Mouse (Mus musculus) right cerebral cortex, adult 18-20 months (tissue): ENCODE measurements around the gene Zfp27.

Source experiments
- DNase-seq: peaks from one replicate; pipeline ENCODE4 v3.0.0; 2022; ENCODE audit warnings: mixed read lengths

The Zfp27 gene

DNA sequence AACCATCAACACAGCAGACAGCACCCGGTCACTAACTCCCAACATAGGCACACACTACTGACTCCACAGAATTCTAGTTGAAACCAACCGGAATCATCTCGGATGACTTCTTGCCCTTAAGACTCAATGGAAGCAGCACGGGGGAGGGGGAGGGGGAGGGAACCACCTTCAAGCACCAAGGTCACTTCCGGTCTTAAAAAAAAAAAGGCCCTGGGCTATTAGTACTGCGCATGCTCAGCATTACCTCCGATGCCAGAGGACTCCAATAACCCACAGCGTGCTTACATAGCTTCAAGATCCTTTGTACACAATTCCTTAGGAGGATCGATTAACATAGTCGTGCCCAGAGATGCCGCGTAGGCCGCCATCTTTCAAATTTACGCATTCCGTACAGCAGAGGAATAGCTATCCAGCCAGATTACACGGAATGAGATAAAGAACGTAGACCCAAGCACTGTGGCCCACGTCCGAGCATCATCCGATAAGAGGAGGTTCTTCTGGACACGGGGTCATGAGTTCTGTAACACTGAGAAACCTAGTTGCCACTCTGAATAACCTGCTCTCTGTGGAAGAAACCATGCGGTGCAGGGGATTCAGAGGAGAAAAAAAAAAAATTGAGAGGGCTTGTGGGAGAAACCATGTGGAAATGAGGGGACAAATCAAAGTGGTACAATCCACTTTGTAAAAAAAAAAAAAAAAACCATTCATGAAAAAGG is at the start of gene Zfp27:
Gene Zfp27 (minus strand): TSS at position 607 of the 716 bp plus-strand sequence.
- peak; percentile 85 for DNase-seq

DNA sequence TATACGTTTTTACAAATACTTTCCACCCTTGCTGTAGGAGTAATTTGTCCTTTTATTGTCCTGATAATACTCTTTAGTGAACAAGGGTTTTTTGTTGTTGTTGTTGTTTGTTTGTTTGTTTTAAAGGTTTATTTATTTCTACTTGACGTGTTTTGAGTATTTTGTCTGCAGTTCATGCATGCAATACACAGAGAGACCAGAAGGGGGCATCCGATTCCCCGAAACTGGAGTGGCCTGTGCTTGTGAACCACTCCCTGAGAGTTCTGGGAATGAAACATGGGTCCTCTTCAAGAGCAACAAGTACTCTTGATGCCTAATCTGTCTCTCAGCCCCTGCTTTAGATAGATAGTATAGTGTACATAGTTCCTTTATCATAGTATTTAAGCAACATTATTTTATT is 48.4 kb upstream of the Zfp27 start:
- no peak for DNase-seq

DNA sequence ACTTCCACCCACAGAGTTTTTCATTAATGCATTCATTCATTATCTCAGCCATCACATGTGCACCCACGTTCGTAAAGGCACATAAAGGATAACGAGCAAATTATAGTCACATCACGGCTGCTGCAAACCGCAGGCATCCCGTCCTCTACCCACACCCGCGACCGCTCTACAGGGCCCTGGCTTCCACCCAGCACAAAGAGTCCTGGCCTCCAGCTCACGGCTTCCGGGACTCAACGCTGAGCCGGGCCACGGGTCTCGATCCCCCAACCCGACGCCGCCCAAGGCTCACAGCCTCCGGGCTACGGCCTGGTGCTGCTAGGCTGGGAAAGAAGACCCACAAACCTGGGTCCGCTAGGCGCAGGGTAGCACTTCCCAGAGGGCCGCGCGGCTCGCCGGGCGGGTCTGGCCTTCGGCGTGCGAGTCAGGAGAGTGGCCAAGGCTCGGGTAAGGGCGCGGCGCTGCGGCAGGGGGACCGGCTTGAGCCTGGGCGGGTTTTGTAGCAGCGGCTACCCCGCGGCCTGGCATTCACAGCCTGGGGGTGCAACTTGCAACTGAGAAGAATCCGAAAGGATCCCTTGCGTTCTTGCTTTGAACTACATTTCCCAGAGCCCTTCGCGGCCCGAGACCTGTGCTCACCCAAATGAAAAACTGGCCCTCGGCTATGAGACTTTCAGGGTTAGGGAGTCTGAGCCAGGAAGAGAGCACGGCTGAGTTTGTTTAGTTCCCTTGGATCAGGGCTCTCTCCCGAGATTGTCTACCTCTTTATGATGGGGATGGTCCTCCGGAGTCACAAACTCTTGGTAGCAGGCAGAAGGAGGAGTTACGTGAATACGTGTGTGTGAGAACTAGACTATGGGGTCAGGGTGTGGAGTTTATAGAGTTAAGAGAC is 47.4 kb upstream of the Zfp27 start, which contains the start of gene Zfp74:
Gene Zfp74 (minus strand): TSS at position 577 of the 889 bp plus-strand sequence.
- DNase-seq: peak; percentile 82

DNA sequence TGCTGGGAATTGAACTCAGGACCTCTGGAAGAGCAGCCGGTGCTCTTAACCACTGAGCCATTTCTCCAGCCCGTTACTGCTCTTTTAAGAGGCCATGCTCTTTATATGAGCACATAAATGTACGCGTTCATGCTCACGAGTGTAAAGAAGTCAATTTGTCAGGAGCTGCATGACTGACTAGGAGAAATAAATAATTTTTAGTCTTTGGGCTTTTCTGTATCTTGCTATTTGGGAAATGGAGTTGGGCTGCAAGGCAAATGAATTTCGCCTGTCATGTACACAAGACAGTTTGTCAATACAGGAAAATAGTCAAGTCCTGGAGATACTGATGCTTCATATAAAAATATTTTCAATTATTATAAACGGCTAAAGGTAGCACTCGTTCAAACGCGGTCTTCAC is 46.7 kb upstream of the Zfp27 start:
- DNase-seq: no peak

DNA sequence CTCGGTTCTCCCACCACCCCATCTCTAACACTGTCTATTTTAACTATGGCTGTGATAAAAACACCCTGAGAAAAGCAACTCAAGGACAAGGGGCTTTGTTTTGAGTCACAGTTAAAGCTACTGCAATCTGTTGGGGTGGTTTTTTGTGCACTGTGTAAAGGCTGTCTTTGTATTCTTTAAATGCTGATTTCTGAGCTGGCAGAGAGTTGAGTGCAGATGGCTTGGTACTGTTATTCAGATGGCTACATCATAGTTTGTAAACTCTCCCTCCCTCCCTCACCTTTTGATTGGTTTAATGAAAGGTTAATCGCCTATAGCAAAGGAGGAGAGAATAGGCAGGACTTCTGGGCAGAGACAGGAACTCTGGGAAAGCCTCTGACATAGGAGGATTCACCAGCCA is 37.8 kb upstream of the Zfp27 start:
- no peak for DNase-seq

DNA sequence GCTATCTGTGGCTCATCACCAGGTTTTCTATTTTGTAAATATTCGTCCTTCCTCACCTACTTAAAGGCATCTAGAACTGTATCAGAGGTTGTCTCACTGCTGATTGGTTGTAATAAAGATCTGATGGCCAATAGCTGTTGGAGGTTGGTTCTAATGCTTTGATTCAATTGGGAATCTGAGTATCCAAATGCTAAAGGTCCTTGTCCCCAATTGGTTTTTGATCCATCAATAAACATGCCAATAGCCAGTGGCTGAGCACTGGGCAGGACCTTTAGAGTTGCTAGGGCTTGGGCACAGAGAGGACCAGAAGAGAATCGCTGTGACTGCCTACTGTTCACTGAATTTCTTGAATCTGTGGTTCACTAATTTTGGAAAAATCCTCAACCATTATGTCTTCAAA is 37.3 kb upstream of the Zfp27 start:
- DNase-seq: no peak

DNA sequence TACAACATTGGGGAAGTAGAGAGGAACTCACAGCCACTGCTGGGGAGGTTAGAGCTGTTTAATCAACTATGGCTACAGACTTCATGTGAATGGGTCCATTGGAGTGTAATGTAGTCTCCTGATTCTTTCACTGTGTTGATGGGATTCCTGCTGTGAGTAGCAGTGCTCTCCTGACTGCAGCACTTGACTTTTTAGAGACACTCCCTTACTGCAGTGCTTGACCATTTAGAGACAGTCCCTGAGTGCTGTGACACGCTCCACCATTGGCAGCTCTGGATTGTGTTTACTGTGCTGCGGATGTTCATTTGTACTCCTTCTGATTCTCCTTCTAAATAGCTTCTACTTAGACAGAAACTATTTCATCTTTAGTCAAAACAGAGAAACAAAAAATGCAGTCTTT is 36.4 kb upstream of the Zfp27 start:
- DNase-seq: no peak

DNA sequence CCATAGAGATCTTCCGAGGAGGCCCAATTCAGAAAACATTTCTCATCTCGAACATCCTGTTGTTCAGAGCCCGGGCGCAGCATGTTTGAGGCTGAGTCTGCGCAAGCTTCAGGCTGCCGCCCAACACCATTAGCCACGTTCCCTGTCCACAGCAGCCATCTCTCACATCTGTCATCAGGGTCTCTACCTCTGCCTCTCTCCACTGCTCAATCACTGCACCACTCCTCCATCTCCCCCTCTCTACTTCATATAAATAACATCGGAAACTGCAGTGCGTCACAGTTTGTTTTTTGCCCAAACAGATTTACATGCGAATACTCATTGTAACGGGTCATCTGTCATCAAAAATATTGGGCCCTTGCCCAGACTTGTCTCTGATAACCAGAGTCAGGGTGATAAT is 34.7 kb upstream of the Zfp27 start:
- DNase-seq: no peak

DNA sequence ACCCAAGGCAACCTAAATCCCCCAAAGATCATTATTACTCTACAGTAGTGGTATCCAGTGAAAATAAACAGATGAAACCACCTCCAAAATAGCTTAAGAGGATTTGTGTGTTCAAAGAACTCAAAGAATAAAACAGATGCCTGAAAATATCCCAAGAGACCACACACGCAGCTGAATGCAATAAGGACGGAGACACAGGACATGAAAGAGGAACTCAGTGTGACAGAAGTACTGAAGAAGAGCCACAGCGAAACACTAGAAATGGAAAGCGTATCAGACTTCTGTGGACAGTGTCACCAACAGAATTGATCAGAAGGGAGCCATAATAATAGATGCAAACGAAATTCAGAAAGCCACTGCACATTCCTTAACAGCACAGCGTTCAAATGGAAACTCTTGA is 32.5 kb upstream of the Zfp27 start:
- DNase-seq: no peak

DNA sequence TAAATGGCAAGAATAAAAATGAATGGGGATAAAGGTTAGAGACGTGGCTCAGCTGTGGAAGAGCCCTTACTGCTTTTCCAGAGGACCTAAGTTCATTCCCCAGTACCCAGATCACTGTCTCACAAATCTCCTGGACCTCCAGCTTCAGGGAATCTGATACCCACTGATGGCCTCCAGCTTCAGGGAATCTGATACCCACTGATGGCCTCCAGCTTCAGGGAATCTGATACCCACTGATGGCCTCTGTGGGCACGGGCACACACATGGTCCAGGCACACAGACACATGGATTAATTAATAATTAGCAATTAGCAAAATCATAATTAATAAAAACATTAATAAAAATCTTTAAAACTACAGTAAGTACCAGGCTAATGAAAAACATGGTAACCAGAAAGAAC is 16.4 kb upstream of the Zfp27 start:
- no peak for DNase-seq

DNA sequence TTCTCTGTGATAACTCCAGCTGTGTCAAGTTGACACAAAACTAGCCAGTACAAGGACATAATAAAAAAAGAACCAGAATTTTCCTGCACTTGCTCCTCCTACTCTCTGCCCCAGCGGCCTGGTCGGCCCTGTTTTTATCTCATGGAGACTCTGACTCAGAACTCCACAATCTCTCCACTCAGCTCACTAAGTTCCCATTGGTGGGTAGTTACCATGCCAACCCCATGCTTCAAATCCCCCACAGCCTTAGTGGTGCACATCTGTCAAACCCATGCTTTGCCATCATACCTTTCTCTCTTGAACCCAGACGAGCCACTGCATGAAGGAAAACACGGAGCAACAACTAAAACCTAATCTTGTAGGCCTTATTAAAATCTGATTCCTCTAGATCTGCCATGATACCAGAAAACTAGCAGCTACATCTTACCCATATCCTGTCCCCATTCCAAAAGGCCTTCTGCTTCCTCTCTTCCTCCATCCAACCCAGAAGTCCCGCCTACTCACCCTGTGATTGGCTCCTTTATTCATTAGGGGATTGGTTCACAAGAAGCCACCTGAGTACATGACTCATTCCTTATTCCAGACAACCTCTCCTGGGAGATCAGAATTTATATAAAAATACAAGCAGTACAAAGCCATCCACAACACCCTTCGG is 15.2 kb upstream of the Zfp27 start:
- peak; percentile 9 for DNase-seq

DNA sequence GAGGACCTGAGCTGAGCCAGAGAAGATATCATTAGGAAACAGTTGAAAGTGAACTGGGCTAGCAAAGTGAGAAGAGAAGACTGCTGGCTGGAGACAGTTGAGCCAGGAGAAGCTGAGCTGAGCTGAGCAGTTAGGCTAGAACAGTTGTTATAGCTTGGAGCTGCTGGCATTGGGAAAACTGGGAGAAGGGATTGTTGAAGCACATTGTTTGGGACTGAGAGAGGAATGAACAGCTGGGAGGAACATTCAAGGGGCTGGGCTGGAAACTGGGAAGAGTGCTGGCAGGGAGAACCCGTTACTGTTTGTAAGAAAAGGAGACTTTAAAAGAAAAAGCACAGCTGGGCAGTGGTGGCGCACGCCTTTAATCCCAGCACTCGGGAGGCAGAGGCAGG is 11.7 kb upstream of the Zfp27 start:
- DNase-seq: no peak

DNA sequence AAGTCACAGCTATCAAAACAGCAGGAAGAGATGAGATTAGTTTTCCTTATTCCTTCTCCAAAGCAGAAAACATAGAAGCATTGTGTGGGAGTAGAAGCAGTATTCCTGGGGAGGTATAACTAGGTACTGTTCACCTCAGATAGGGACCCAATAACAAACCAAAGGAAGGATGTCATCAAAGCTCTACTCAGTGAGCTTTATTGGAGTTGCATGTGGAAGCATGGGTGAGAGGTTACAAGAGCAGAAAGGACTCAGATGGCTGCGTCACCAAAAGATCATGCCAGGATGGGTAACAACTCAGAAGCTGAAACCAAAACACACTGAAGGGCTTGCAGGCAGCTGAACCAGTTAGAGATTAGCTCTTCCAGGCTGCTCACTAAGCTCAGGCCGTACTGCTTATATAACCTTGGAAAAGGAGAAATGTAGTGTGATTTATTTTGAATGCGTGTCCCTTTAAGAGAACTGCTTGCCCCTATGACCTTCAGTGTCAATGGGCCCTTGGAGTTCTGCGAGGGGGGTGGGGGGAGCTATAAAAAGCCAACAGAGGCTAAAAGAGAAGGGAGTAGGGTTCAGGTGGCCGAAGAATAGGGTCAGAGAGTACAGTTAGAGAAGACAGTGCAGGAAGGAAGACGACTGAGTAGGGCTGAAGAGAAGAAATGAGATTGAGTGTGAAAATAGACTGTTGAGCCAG is 11.1 kb upstream of the Zfp27 start:
- no peak for DNase-seq

DNA sequence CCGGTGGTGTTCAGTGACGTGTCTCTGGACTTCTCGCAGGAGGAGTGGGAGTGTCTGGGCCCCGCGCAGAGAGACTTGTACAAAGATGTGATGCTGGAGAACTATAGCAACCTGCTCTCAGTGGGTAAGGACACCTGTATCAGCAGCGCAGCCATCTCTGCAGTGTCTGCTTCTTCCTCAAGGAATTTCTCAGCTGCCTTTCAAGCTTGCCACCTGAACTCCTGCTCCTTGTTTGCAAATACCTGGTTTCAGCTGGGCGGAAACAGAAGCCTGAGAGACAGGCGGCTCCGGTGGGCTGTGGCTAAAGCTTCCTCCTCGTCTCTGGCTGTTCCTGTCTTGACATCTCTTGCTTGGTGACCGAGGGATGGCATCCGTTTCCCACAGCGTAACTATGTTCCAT is 5.8 kb upstream of the Zfp27 start:
- DNase-seq: no peak

DNA sequence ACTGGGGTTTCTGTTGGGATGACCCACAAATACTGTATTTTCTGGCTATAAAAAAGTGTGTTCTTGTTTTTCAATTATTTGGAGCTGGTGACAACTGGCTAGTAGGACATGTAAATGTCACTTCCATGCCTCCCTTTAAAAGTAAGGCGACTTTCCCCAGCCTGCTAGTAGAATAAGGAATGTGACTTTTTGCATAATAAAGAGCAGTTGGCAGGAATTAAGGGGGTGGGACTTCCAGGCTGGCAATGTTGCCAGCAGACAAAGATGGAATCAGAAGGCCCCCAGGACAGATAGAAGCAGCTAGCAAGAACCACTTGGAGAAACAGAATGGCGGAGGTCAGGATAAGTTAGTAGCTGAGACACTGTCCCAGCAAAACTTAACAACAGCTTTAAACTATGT is 3.9 kb upstream of the Zfp27 start:
- no peak for DNase-seq

DNA sequence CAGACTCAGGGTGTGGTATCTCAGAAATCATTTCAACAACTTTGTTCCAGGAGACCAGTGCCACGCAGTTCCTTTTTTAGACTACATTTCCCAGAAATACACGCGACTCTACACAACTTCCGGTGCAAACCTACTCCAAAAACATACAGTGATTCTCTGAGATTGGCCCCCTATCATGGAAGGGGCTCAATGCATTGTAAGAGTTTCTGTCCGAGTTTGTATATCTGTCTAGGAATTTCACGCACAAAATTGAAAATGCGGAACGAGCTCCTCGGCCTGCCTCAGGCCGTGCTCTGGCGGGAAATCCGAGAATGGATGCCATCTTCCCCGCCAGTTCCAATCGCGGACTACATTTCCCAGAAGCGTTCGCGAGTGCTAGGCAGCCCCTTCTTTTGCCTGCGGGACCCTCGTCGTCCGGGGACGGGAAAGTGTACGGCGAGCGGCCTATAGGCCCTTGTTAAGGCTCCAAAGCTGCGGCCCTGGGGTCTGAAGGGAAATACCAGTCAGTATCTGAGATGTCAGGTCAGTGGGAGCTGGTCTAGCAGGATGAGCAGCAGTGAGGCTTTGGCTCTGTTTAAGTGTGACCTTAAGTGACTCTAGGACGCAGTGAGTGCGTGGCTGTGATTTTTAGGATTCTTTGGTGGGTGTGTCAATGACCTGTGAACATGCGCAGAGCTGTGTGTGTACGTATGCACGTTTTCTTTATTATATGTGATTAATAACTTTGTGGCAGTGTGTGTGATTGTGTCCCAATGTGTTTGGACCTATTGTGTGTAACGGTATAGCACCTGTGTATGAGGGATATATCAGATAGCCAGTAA is 2.0 kb upstream of the Zfp27 start, which contains the start of gene Zfp383:
Gene Zfp383 (plus strand): TSS at position 94 of the 821 bp plus-strand sequence.
- DNase-seq: peak; percentile 84

DNA sequence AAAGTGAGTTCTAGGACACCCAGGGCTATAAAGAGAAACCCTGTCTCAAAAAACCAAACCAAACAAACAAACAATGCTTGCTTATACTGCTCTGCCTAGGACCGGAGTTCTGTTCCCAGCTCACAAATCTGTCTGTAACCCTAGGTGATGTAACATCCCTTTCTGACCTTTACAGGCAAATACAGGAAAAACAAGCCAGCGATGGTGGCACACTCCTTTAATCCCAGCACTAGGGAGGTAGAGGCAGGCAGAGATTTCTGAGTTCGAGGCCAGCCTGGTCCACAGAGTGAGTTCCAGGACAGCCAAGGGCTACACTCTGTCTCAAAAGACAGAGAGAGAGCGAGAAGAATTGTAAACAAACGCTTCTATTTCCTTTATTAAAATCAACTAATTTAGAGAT is 834 bp upstream of the Zfp27 start:
- DNase-seq: no peak

DNA sequence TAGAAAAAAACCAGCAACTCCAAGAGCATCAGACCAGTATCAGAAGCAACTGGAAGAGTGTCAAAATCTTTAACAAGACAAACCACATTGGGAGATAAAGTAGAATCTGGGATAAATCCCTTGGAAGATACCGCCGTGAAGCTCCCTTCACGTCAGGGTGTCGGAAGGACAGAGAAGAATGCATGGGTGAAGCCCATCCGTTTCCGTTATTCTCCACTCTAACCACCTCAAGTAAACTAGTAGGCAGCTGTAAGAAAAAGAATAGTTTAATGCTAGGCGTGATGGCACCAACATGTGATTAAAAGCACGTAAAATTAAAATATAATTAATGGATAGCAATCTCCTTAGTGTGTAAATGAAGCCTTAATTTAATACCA is 298 bp upstream of the Zfp27 start:
- no peak for DNase-seq

DNA sequence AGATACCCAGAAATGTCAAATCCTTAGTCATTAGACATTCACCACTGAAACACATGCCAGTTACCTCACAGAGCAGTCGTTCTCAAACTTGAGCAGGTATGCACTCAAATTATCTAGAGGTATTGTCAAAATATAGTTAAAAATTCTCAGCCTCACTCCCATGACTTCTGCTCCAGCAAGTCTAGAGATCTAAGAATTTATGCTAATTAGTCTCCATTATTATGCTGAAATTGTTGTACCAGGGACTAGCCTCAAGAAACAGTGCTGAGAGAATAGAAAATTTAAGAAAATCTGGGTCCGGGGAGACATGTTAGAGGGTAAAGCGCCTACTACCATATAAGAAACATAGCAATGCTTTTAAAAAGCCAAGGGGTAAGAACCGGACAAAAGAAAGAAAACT is 2.3 kb downstream of the Zfp27 start:
- DNase-seq: no peak

DNA sequence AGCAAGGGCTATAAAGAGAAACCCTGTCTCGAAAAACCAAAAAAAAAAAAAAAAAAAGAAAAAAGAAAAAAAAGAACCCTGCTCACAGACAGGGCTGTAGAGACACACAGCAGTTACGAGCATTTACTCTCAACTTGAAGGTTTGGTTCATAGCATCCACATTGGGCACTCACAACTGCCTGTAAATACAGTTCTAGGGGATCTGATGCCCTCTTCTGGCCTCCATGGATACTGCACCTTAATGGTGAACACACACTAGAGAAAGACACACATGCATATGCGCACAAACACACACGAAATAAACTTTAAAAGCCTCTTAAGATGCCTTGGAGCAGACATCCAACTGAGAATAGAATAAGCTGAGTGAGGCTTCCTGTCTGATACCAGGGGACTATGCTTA is 8.0 kb downstream of the Zfp27 start:
- DNase-seq: no peak

DNA sequence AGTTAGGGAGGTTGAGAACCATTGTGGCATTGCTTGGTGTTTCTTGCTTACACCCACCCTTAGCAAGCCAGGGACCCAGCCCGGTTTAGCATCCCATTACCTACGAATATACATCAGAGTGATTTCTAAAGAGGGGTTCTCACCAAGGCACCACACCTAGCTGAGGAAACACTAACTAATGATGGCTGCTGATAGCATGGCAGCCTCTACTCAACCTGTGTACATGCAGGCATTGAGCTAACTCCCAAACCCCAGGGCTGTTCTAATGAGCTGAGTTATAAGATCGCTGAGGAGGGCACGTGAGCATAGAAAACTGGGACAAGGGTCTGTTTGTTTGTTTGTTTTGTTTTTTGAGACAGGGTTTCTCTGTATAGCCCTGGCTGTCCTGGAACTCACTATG is 13.6 kb downstream of the Zfp27 start:
- DNase-seq: no peak

DNA sequence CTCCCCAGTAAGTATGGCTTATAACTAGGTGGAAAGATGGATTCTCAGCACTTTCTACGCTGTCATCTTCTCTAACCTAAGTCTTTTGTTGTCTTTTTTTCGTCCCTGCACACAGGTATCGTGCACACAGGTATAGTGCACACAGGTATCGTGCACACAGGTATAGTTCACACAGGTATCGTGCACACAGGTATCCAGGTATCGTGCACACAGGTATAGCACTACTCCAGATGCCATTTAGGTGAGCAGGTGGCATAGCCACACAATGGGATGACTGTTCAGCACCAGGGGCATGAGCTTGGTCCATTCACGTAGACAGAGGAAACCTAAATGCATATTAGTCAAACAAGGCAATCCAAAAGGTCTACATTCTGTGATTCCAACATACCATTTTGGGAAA is 15.9 kb downstream of the Zfp27 start:
- no peak for DNase-seq
